Mouse (Mus musculus): ENCODE measurements around the gene Cep57l1.
"Not testable (repeated sequence)": the region's sequence is repeated elsewhere in the genome, so short reads cannot be mapped to it uniquely, and the experiment has no call there.

The Cep57l1 gene

DNA sequence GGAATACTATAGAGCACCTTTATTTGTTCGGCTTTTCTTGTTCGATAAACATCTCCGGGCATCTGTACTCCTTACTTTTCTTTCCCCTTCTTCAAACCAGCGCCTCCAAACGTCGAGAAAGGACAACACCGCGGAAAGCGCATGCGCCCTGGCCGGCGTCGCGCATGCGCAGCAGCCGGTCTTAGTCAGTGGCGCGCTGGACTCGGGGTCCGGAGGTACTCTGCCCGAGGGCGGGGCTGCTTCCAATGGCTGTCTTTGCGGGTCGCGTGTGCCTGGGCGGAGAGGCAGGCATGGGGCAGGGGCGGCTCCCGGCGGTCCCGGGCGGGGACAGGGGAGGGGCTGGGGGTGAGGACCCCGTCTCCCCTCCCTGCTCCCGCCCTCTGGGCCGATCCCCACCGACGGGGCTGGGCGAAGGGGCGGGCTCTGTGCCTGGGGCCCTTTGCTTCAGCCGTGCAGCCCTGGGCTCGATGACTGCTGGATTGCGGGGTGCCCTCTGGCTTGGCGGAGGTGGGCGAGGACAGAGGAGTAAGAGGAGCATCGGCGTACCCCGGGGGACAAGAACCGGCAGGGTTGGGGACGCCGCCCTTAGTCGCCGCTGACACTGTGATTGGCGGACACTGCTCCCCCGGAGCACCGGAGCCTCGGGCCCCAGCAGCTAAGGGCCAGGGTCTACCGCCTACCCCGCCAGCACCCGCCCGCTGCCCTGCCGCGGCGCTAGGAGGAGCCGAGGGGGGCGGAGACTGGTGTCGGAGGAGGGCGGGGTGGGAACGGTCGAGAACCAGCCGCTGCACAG, at the start of gene Cep57l1, which contains the start of gene Sesn1:
Cep57l1 (minus strand) TSS at position 101 of the 793 bp plus-strand sequence.
Sesn1 (plus strand) TSS at position 165 of the 793 bp plus-strand sequence.
- peak; percentile 99 for DNase-seq (ENCODE audit: low spot score)

DNA sequence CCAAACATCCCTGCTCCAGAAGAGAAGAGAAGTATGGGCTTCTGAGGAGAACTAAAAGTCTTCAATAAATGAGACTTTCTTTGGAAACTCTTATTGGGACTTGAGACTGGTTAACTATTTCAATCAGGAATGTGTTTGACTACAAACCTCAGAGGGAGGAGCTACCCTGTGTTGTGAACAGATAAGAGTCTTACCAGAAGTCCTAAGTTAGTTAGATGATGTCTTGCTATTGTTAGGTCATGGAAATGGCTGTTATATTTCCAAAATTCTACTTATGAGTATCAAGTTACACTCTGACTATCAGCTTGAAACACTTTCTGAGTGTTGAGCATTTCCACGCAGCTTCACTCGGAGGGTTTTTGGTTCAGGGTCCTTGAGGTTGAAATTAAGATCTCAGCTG, 39.0 kb upstream of the Cep57l1 start:
- DNase-seq (ENCODE audit: low spot score) = no peak

DNA sequence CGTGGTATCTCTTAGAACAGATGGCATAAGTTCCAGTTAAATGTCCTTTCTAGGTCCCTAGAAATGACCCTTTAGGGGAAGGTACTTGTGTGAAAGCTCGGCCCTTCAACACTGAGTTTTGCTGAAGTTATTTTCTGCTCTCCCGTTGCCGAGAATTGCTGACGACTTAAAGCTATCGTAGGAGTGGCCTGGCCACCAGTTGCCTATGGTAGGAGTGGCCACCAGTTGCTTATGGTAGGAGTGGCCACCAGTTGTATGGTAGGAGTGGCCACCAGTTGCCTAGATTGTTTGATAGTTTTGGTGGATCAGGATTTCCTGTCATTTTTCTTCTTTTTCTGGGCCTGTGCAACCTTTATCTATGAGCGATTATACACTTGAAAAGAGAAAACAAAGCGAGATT, 38.1 kb upstream of the Cep57l1 start:
- no peak for DNase-seq (ENCODE audit: low spot score)

DNA sequence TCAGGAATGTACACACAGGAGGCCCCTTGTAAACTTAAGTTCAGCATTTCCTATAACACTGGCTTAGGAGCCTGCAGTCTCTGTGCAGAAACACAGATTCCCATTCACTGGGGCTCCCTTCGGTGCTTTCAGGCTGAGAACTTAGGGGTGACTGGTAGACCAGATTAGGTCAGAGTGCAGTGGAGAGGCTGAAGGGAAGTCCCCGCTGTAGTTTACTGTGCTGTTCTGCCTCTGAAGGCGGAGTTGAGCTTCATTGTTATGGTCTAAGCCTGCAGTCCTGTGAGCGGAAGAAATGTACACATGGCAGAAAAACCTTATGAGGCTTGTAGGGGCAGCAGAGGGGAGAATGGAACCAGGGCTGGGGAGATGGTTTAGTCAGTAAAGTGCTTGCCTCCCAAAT, 29.2 kb upstream of the Cep57l1 start:
- DNase-seq (ENCODE audit: low spot score) = no peak

DNA sequence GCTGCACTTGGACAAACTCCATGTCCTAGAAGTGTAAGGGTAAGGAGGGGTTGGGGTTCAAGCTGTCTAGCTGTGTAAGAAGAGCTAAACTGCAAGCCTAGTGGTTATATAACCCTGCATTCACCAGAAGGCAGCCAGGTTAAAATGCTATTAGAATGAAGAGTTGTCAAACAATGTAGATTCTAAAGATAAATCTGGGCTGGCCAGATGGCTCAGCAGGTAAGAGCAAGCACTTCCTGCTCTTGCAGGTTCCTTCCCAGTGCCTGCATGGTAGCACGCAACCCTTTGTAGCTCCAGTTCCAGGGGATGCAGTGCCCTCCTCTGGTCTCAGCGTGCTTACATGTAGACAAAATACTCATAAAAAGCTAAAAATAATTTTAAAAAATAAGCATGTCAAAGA, 24.5 kb upstream of the Cep57l1 start:
- no peak for DNase-seq (ENCODE audit: low spot score)

DNA sequence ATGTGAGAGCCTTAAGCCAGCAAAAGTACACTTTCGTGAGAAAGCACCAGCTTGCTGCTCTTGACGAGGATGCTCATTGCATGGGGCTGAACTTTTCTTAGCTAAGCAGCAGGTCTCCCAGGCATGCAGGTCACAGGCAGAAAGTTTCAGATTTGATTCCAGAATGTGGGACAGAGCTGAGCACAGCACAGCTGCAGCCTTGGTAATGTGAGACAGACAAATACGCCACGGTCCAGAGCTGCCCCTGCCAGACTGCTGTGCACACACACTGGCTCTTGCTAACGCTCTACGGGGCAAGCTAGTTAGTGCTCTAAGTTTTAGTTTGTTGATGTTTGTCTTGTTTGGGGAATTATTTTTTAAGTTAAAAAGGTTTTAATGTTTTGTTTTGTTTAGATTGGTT, 22.5 kb upstream of the Cep57l1 start:
- DNase-seq (ENCODE audit: low spot score) = no peak

DNA sequence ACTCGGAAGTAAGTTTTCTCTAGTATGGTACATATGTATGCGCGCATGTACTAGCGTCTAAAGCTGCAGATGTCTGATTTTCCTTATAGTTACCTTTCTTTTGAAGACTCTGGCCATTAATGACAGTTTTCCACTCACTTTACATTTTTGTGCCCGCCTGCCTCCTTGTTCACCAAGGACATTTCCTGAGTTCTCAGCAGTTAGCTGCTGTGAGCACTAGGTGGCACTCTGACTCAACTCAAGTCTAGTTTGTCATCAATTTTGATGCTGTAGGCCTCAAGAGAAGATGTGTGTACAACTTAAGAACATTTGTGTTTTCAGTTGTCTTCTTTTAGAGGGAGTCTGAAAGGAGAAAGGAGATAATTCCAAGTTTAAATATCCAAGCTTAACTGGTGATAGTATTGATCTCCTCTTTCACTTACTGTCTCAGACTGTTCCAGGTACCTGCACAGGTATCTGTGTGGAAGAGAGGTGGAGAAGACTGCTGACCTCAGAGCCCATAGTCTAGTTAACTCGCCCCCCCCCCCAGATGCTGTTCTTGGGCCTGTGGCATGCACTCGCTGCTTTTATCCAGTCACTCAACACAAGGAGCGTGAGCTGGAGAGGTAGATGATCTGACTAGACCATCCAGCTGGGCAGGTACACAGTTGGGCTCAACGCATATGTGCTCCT, 21.3 kb upstream of the Cep57l1 start:
- DNase-seq (ENCODE audit: low spot score) = peak; percentile 86

DNA sequence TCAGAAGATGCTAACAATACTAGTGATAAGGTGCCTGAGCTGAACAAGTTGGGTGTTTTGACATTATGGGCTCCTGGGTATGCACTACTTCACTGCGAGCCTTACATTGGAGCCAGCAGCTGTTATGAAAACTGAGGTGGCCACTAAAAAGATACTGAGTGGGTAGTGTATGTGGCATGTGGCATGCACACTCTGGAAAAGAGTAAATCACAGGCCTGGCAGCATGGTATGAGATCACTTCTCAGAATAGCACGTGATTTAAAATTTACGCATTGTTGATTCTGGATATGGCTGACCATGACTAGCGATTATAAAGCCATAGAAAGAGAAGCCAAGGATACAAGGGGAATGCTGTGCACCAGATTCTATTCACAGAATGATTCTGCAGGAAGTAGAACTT, 20.8 kb upstream of the Cep57l1 start:
- DNase-seq (ENCODE audit: low spot score) = no peak

DNA sequence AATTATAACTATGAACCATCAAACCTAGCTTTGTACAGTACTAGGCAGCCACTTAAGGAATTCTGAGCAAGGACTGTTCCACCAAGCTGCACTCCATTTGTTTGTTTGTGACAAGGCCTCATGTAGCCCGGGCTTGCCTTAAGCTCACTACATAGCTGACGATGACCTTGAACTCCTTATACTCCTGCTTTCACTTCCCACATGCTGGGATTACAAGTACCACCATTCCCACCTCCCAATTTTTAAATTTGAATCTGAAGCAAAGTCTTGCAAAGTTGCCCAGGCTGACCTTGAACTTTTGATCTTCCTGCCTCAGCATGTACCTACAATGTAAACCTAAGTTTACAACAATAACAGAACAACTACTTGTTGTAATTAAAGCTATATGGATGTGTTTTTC, 20.3 kb upstream of the Cep57l1 start:
- no peak for DNase-seq (ENCODE audit: low spot score)

DNA sequence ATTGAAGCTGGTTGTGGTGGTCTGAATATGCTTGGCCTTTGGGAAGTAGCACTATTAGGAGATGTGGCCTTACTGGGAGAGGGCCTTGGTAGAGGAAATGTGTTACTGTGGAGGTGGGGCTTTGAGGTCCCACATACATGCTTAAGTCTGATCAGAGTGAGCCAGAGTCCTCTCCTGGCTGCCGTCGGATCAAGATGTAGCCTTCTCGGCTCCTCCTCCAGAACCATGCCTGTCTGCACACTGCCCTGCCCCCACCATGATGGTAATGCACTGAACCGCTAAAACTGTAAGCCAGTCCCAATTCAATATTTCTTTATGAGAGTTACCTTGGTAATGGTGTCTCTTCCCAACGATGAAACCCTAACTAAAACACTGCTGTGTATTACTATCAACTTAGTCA, 19.5 kb upstream of the Cep57l1 start:
- DNase-seq (ENCODE audit: low spot score) = no peak

DNA sequence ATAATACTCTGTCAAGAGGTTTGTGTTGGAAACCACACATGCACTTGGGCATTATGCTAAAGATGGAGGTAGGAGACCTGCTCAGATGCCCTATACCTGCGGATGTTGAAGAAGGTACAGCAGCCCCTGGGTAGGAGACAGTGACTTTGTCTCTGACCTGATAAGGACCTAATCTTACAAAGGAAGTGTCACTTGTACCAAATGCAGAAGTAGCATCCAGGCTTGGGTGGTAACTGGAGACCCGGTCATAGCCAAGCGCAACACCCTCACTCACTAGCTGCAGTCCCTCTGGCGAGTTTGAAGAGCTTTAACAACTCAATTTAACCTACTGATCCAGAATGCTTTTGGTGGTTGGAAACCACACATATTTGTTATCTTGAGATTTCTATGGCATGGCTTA, 18.1 kb upstream of the Cep57l1 start:
- no peak for DNase-seq (ENCODE audit: low spot score)

DNA sequence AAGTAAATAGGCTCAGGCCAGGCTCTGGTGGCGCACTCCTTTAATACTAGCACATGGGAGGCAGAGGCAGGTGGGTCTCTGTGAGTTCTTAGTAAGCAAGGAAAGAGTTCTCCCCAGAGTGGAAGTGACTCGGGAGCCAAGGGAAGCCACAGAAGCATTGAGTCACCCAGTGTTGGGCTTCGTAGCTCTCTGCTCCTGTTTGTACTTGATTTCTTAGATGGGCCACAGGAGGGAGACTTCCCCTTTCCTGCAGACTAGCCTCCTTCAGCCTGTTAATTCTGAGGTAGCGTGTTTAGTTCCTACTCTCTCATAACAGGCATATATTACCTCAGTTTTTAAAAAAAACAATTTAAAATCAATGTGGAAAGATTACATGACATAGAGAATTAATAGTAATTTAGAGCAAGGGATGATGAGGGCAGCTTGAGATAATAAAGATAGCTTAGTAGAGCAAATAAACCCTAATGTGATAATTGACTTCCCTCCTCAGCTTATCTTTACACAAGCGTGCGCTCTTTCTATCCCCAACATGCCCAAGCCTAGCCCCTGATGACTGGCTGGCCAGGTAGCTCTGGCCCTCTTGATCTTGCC, 16.9 kb upstream of the Cep57l1 start:
- DNase-seq (ENCODE audit: low spot score) = no peak

DNA sequence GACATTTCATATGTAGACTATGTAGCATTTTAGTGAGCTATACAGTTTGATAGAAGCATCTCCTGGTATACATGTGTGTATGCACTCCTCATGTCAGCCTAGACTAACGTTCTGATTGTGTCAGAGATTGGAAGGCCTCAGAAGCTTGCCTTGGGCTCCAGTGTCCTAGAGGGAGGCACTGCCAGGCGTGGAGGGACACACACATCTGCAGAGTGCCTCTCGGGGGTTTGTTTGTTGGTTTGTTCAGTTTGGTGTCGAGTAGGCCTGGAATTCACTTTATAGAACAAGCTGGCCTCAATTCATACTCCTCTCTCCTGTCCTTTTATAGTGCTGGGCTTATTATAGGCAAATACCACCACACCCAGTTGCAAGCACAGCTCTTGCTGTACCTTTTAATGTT, 16.3 kb upstream of the Cep57l1 start:
- DNase-seq (ENCODE audit: low spot score) = no peak

DNA sequence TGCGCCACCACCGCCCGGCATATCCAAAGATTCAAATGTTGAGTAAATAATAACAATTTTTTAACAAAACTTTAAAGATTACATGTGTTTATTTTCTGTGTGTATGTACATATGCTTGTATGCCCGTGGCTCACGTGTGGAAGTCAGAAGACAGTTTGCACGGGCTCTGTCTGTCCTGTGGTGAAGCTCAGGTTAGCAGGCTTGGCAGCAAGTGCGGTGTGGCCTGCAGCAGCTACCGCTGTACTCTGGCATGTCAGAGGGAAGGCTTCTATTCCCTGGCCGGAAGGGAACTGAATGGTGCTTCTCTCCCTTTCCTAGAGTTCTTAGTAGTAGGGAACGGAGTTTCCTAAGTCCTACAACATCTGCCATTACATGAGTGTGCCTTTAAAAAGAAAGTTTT, 15.4 kb upstream of the Cep57l1 start:
- no peak for DNase-seq (ENCODE audit: low spot score)

DNA sequence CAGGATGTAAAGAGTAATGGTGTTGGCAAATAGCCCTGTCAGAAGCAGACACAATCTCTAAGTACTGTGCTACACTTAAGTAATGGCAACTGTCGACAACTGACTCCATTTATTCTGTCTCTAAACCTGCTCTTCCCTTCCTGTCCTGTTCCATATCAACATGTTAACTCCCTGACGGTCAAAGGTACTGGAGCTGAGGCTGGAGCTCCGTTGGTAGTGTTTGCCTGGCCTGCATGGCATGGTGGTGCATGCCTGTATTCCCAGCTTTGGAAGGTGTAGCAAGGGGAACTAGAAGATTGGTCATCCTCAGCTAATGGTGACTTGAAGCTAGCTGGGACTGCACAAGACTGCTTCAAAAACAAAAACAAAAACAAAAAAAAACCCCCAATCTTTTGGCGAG, 14.2 kb upstream of the Cep57l1 start:
- no peak for DNase-seq (ENCODE audit: low spot score)

DNA sequence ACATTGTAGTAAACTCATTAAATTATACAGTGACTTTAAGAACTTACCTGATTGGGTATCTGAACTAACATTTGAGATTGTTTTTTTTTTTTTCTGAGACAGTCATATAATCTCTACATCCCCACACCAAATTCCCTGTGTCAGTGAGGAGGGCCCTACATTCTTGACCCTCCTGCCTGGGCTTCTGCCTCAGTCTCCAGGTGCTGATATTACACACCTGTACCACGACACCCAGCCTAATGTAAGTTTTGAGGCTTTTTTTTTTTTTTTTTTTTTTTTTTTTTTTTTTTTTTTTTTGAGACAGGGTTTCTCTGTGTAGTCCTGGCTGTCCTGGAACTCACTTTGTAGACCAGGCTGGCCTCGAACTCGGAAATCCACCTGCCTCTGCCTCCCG, 13.6 kb upstream of the Cep57l1 start:
- not testable (repeated sequence) for DNase-seq (ENCODE audit: low spot score)

DNA sequence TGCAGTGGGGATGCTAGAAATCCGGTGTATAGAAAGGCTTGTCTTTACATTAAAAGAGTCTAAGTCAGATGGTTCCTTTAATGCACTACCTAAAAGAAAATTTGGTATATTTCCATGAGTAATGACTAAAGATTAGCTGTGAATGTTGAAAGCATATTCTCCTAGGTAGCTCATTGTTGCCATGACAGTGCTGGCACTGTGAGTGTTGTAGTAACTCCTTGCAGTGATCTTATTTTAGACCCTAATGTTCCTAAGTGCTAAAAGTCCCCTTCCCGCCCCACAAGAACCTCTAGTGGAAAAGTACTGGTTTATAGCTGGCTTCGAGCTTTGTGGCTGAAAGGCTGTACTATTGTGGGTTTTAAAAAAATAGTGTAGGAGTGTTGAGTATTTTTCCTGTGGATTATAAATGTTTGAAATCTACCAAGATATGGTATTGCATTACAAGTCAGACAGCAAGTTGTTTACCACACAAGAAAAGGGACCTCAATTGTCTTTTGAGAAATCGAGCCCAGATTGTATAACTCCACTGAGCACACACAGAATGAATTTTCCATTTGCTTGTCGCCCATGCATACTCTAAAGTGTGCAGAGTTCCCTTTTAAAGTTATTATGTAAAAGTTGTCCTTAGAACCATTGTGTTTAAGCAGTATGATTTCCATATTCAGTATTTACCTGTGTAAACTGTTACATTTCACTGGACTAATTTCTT, 13.1 kb upstream of the Cep57l1 start:
- no peak for DNase-seq (ENCODE audit: low spot score)

DNA sequence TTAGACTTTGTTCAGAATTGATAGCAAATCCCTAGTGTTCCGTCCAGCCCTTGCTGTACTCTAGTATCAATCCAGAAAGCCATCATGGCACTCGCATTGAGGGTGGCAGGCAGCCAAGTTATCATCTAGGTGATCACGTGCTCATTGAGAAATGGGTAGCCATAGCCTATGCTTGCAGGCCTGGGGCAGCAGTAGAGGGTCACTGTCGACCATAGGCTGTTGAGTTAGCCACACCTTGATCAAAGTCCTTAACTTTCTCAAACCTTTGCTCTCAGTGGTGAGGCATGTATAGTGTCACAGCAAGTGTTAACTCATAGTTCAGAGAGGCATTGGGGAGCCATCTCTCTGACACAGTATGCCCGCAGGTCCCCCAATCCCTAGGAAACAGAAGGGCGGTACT, 11.5 kb upstream of the Cep57l1 start:
- DNase-seq (ENCODE audit: low spot score) = no peak

DNA sequence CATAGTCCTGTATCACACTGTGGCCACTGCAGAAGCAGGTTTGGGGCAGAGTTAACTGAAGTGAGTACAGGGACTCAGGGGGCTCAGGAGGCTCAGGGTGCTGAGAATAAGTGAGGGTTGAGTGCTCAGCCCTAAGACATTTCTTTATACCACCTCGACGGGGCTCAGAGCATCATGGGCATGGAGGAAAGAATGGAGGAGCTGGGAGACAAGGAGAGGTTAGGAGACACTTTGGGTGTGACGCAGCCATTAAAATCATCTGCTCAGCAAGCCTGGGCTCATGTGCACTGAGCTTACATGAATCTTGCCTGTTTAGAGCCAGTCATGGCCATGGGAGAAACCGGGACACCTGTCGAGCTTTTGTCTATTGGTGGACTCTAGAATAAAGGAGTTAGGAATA, 10.7 kb upstream of the Cep57l1 start:
- DNase-seq (ENCODE audit: low spot score) = no peak

DNA sequence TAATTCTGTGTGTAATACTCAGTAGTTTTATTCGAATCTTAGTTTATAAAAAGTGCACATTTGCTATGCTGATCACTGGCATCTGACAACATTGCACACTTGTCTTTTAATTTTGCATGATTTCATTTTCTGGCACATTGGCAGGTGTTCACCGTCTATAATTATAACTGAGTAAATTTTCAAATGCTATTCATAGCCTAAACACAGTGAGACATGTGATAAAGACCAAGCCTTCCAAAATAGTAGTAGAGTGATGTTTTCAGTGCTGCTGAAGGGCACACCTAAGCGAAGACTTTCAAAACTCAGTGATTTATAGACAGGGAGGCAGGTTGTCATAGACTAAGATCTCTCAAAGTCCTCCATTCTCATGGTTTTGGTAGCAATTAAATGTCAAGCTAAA, 9.6 kb upstream of the Cep57l1 start:
- DNase-seq (ENCODE audit: low spot score) = no peak

DNA sequence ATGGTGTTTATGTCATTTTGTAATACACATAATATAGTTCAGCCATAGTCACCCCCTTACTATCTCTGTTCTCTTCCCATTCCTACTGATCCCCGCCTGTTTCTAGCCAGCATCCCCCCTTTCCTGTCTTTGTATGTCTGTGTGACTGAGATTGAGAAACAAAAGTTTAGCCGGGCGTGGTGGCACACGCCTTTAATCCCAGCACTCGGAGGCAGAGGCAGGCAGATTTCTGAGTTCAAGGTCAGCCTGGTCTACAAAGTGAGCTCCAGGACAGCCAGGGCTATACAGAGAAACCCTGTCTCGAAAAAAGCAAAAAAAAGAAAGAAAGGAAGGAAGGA, 9.0 kb upstream of the Cep57l1 start:
- DNase-seq (ENCODE audit: low spot score) = not testable (repeated sequence)

DNA sequence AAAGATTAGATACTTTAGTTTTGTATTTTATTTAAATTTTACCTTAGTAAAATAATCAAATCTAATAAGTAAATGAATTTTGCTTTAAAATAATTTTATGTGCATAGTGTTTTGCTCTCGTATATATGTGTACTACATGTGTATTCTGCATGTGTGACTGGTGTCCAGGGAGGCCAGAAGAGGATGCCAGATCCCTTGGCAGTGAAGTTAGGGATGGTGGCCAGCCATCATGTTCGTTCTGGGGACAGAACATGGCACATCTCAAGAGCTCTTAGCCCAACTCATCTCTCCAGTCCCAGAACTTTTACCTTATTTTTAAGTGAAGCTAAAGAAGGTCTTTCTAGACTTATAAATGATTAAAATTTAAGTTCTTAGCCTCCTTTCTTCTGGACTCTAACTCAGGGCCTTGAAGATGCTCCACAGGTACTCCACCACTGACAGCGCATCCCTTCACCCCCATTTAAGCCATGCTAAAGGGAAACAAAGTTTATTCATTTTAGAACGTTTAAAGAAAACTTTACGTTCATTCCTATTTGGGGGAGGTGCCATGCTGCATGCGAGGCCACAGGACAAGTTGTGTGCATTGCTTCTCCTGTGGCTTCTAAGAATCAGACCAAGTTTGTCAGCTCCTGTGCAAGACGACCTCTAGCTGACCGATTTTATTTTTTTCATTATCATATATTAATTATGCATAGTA, 8.5 kb upstream of the Cep57l1 start:
- no peak for DNase-seq (ENCODE audit: low spot score)

All from MN1 (cell line).